Mouse (Mus musculus) left cerebral cortex, adult 18-20 months (tissue): ENCODE results near the gene Xndc1. TPM values are rescaled to one million over a fixed set of nuclear protein-coding genes. Genes with fewer than 3 reads are reported as not detected.
A peak's percentile ranks its signal among the peaks of the same experiment; 100 is the strongest.

Experiments used
- DNase-seq, 2 experiments: peaks; one replicate each; pipeline ENCODE4 v3.0.0; 2021 to 2022; ENCODE audit warnings: low spot score in 2 of 2, mixed read lengths in 1 of 2
- total RNA-seq, 2 experiments: library from RNA; stranded (reverse); gene quantifications; 2 replicates each; pipeline ENCODE4 v1.2.3; 2021

Xndc1 gene
- total RNA-seq, 2 experiments from 2014 or later, result 20.5 to 26.6 TPM

DNA sequence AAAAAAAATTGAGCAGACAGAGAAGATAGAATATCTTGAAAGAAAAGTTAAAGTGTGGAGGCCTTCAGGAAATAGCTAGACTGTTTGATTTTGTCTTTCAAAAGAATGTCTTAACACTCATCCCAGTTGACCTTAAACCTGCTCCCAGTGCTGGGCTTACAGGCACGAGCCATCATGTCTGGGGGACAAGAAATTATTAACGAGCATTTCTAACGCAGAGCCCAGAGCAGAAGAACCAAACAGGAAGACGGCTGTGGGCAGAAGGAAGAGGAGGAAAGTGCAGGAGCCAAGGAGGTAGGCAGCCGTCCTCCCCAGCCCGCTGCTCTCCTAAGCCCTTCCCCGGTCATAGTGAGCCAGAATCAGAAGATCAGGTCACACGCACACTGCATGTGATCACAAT, 15.0 kb downstream of the Xndc1 start:
- DNase-seq, result no peak

DNA sequence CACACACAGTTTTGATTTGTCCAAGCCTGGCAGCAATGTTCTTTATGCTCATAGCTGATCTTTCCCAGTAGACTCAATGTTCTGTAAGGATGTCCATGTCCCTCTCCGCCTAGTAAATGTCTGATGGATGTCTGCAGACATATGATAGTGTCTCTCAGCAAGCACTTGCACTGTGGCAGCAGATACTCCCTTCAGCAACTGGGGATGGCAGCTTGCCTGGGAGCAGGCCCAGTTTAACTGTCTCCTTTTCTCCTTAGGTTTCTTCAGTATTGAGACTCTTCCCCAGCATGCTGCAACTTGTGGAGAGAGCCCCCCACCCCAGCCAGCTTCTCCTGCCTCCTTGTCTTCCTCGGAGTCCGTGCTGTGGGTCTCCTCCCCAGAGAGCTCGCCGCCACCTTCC, 16.5 kb downstream of the Xndc1 start:
- no peak for DNase-seq

DNA sequence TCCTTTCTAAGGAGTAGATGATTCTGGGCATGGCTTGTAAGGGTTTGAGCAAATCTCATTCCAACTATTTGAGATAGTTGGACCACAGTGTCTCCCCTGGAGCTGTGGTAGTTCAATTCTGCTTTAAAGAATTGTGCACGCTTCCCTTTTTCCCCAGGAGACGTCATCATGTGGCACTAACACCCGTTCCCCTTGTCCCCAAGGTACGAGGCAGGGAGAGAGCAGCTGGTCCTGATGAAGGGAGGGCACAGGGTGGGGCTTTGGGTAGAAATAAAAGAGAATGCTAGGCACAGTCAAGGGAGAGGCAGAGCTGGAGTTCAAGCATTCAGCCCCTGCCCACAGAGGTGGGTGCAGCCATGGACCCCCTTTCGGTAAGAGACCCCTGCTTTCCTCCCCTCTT, 17.5 kb downstream of the Xndc1 start, which contains the start of gene Trpc2:
TSS of gene Trpc2 (plus strand) at position 301 of the 400 bp plus-strand sequence.
- DNase-seq, result no peak

DNA sequence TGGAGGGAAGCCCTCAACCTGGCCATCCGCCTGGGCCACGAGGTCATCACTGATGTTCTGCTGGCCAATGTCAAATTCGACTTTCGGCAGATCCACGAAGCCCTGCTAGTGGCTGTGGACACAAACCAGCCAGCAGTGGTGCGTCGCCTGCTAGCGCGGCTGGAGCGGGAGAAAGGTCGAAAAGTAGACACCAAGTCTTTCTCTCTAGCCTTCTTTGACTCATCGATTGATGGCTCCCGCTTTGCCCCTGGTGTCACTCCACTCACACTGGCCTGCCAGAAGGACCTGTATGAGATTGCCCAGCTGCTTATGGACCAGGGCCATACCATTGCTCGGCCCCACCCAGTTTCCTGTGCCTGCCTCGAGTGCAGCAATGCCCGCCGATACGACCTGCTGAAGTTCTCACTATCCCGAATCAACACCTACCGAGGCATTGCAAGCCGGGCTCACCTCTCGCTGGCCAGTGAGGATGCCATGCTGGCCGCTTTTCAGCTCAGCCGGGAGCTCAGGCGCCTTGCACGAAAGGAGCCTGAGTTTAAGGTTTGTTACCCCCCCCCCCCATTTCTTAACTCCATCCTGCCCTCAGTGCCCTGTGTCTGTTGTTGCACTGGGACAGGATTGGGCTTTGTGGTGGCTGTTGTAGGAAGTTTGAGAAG, 18.9 kb downstream of the Xndc1 start:
- no peak for DNase-seq

DNA sequence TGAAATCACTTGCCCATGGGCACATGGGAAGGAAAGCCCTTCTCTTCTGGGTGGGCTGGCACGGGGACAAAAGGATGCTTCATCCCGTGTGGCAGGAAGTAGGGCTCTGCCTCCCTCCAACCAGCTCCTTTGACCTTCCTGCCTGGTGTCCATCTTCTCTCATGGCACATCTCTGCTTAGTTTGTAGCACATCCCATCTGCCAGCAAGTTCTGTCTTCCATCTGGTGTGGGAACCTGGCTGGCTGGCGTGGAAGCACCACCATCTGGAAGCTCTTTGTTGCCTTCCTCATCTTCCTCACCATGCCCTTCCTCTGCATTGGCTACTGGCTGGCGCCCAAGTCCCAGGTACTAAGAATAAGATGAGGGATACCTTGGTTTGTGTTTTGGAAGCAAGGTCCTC, 22.0 kb downstream of the Xndc1 start:
- peak; percentile 28 to 44 for DNase-seq

DNA sequence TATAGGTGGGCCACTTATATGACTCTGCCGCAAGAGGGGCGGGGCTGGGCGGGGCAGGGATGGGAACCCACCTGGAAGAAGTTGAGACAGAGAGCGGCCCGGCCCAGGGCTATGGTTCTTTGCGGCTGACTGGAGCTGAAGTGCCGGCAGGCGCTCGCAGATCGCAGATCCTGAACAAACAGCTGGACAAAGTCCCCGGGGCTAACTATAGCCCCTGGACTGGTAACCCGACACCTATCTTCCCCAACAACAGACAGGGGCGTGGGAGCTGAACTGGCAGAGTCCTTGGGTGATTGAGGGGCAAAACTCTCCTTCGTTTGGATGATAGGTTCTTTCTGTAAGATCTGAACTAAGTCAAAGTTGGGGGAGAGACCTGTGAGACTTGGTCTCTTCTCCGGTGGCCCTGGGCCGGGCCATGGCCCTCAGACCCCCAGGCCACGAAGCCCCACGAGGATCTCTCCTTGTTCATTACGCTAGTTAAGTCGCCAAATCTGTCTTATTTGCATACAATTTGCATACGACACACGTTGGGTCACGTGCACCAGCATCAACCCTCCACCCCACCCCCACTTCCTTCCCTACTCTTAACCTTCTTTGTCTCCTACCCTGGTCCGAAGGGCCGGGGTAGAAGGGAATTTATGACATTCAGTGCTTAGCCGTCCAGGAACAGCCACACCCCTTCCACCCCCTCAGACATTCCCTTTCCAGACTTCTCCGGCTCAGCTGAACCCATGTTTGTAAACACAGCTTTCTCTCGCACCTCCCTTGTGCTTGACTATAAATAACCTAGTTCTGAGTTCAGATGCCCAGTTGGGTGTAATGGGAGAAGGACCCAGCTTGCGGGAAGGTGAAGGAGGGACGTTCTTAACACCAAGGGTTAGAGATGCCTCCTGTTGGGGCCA, 34.7 kb downstream of the Xndc1 start:
- no peak for DNase-seq

DNA sequence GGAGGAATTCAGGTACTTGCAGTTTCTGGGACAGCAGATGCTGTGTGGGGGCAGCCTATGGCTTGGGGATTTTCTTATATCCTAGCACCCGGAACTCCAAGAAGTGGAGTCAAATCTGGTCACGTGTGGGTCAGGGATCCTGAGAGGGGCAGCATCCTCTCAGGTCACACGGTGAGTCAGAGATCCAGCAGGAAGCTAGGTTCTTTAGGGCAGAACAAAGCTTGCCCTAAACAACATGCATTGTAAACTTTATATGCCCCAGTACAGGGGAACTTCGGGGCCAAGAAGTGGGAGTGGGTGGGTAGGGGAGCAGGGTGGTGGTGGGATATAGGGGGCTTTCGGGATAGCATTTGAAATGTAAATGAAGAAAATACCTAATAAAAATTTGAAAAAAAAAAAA, 35.6 kb downstream of the Xndc1 start:
- no peak for DNase-seq

DNA sequence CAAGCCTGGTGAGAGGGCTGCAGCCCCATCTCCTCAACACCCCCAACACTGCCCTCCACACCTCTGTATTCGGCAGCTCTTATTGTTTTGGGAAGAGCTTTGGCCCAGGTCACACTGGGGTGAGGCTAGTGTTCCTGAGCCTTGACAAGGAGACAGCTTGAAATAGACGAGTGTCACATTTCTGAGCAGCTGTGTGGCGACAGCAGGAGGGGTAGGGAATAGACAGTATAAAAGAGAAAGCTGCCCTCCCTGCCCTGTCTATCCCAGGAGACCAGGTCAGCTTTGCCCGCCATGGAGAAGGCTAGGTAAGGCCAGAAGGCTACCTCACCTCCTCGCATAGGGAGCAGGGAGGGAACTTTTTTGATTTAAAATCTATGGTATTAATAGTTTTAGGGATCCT, 36.2 kb downstream of the Xndc1 start, which contains the start of gene Art1:
TSS of gene Art1 (plus strand) at position 257 of the 400 bp plus-strand sequence.
- no peak for DNase-seq

DNA sequence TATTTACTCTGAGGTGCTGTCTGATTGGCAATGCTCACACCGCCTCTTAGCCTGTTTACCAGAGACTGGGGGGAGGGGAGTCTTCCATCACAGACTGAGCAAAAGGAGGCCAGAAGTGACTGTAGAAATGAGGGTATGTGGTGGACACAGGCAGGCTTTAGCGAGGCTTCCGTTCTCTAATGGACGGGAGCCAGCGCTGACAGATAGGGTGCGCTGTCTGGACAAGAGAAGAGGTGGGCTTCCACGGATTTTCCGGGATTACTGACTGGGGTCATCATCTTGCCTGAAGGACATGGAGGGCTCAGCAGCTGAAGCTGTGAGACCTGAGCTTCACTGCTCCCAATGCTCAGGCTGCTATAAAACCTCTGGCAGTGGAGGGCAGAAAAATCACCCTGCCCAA, 36.9 kb downstream of the Xndc1 start:
- DNase-seq, result no peak

DNA sequence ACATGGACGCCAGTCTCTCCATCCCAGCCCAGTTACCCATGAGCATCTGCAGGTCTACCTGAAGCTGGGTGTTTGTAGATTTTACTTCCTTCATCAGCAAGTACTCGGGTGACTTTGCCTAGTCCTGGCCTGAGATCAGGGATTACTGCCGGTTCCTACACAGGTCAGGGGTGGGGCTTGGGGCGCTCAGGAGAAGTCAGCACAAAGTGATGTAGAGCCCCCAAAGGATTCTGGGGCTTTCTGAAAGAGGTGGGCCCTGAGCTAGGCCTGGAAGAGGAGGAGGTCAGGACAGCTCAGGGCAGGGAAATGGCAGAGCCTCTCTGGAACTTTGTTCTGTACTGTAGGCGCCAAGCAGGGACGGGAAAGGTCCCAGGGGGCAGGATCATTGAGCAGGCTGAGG, 37.4 kb downstream of the Xndc1 start:
- DNase-seq, result no peak

DNA sequence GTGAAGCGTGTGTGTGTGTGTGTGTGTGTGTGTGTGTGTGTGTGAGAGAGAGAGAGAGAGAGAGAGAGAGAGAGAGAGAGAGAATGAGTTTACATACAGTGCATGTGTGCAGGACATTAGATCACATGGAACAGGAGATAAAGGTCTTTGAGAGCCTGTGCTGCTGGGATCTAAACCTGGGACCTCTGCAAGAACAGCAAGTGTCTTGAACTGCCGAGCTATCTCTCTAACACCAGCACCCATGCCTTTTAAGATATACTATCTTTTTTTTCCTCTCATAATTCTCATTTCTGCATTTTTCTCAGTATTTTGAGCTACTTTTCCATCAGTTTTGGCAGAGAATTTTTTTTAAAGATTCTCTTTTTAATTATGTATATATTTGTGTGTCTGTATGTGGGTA, 38.2 kb downstream of the Xndc1 start:
- DNase-seq, result no peak

DNA sequence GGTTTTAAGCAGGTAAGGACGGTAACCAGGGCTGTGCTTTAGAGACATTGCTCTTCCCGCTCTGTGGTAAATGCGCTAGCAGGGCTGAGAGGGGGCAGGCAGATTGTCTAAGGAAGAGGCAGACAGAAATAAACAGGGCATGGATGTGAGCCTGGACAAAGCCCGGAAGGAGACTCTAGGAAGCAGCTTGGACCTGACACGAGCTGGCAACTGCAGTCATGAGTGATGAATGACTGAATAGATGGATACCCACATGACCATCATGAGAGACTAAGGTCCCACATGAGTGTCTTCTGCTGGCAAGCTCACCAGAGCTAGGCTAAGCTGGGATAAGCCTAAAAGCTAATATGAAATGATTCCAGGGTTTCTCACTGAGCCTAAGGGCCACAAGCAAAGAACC, 38.8 kb downstream of the Xndc1 start:
- DNase-seq, result no peak

DNA sequence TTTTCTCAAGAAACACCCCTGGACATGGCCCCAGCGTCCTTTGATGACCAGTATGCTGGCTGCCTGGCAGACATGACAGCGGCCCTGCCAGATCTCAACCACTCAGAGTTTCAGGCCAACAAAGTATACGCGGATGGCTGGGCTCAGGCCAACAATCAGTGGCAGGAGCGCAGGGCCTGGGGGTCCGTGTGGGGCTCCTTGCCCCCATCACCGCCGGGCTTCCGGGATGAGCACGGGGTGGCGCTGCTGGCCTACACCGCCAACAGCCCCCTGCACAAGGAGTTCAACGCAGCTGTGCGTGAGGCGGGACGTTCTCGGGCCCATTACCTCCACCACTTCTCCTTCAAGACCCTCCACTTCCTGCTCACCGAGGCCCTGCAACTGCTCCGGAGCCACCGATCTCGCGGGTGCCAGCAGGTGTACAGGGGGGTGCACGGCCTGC, 41.4 kb downstream of the Xndc1 start:
- no peak for DNase-seq

DNA sequence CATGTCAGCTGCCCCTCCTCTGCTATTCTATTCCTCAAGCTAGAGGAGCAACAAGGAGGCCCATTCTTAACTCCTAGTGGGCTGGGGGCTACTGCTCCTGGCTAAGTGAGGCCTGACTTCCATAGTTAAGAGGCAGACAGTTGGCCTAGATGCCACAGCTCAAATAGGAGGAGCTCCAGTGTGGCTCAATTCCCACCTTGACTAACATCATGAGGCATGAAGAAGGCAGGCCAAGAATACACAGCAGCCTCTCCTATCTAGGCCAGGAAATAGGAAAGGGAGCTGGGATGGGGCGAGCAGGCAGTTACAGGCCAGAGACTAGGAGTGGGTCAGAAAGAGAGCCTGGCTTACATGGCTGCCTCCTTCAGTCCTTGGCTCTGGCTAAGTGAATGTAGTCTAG, 42.9 kb downstream of the Xndc1 start:
- DNase-seq, result no peak

DNA sequence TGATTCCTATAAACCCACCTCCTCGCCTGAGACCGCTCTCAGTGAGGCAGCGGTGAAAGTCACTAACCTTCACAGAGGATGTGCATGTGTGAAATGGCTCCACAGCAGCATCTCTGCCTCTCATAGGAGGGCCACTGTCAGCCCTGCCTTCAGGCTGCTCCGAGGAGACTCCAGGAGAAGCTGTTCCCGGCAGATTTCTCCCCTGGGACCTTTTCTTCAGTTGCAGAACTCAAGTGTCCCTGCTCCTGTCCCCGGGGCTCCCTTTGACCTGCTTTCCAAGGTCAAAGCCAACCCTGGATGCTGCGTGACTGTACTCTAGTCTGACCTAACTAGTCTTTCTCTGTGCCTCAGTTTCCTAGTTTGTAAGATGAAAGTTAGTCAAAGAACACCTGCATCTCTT, 43.9 kb downstream of the Xndc1 start, which contains the start of gene Art5:
TSS of gene Art5 (minus strand) at position 319 of the 400 bp plus-strand sequence.
- DNase-seq, result no peak

DNA sequence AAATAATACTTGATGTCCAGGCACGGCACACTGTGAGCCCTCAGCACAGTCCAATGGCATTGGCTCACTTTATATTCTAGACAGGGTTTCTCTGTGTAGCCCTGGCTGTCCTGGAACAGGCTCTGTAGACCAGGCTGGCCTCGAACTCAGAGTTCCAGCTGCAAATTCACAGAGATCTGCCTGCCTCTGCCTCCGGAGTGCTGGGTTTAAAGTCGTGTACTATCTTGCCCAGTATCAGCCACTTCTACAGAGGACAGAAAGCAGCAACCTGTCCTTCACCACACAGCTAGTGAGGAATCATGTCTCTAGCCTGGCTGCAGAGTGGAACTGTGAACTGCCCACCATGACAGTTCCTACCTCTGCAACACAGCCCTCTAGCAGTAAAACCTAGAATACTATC, 44.4 kb downstream of the Xndc1 start:
- DNase-seq, result no peak

DNA sequence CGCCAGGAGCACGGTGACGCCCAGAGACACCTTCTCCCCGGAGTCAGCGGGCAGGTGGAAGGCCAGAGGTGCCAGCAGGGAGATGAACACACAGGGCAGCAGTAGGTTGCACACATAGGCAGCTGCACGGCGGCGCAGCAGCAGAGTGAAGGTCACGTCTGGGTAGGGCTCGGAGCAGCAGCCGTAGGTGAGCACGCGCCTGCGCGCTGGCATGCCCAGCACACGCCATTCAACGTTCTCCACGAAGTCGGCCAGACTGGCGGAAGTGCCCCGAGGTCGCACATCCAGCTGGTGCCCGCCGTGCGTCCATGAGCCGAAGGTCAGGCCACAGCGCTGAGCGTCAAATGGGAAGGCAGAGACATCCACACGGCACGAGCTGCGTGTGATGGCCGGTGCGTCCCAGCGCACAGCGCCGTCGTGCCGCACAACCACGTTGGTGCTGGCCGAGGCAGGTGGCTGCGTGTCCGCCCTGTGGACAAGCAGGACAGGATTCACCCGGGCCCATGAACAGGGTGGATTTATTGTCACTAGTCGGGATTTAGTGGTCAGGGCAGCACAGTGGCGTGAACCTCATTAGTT, 47.9 kb downstream of the Xndc1 start:
- DNase-seq, result no peak

DNA sequence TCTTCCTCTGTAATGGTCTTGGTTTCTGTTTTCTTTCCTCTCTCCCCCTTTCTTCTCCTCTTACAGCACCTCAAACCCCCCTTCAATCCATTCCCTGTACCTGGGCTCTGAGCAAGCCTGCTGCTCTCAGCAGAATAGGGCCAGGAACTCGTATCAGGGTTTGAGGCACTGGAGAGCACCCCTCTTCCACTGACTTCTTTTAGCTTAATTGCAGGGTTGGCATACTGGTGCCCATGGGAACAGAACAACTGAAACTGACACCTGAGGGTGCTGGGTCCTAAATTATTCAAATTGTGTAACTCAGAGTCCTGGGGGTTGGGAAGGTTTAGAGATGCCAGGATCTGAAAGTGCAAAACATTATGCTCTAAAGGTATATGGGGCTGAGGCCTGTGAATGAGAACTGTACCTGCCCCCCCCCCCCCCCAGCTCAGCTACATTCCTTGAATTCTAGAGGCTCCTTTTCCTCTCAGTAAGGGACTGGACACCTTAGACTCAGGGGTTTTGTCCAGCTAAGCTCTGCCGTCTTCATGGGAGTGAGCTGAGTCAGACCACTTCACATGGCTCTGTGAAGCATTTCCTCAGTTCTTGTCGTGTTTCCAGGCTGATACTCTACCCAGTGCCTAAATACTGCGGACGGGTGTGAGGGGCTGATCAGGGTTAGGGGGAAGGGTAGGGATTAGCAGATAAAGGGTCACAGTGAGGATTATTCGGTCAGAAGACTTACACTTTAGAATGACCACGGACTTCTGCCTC, 51.4 kb downstream of the Xndc1 start, which contains the start of gene Chrna10:
TSS of gene Chrna10 (minus strand) at position 250 of the 753 bp plus-strand sequence.
- DNase-seq, result no peak

DNA sequence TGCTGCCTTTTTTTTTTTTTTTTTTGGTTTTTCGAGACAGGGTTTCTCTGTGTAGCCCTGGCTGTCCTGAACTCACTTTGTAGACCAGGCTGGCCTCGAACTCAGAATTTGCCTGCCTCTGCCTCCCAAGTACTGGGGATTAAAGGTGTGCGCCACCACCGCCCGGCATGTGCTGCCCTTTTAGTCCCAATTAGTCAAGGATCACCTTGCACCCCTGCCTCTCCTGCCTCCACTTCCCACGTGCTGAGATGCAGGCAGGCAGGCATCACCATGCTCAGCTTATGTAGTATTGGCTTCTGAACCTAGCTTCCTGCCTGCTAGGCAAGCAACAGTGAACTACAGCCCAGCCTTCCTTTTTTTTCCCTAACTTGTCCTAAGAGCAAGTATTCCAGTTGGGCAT, 52.1 kb downstream of the Xndc1 start:
- DNase-seq, result no peak

DNA sequence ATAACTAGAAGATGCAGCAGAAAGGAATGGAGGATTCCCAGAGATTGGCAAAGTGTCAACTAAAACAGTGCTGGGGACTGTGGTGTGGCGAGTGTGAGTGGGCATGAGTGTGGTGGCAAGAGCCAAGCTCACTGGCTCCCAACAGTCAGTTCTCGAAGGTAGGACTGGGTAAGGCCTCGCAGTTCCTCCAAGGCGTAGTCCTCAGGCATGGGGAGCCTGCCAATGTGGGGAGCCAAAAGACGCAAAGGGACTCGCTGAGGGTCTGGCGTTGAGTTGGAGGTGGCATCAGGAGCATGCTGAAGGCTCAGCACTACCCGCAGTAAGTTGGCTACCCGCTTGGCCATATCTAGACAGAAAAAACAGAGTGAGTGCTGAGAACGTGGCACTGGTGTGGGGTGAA, 55.0 kb downstream of the Xndc1 start:
- DNase-seq, result no peak

DNA sequence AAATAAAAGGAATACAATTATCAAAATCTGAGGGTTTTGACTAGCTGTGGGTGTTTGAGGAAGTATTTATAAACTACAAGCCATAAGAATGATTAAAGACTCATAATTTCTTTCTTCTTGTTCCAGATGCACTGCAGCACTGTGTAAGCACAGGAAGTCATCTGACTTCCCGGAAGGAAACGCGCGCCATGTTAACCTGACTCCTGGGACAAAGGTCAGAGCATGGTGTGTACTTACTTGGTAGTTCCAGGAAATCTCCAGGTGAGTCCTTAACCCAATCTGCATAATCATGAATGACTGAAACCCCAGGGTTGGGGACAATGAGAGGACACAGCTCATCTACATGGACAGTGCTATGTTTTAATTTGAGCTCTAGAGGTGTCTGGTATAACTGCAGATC, 67.1 kb downstream of the Xndc1 start:
- DNase-seq, result no peak
